Mouse (Mus musculus): ENCODE measurements around the gene Zfp865. TPM values are rescaled to one million over a fixed set of nuclear protein-coding genes. Genes with fewer than 3 reads are reported as not detected.
"Not testable (repeated sequence)": the region's sequence is repeated elsewhere in the genome, so short reads cannot be mapped to it uniquely, and the experiment has no call there.

The Zfp865 gene
- total RNA-seq, 2 experiments from 2014 or later = 12.6 to 13.4 TPM

- intact Hi-C loops (cut with DNase I; ENCODE audit: low total_unique reads) = loop anchor here (5.0 kb wide), 1 partner anchor 38 kb away; the partner anchor contains the start of gene Zfp580
- DNase-seq = peak; percentile 95
Measured at GRCm38 (mm10) chr7:5014251-5015117, 5.7 kb upstream of the Zfp865 start, which contains the start of the genes Zfp524 and Fiz1. Gene Zfp524, plus strand, starts transcription at chr7:5014415. Gene Fiz1, minus strand, starts transcription at chr7:5014697.

- intact Hi-C loops (cut with DNase I; ENCODE audit: low total_unique reads) = loop anchor here (5.0 kb wide), 1 partner anchor 37 kb away; the partner anchor contains the start of gene Zfp580
- DNase-seq = peak; percentile 96
Measured at GRCm38 (mm10) chr7:5015118-5016001, 4.8 kb upstream of the Zfp865 start, which contains the start of gene Gm44973. Gene Gm44973, plus strand, starts transcription at chr7:5015496.

- no peak for DNase-seq
- intact Hi-C loops (cut with DNase I; ENCODE audit: low total_unique reads) = loop anchor here (5.0 kb wide), 1 partner anchor 36 kb away; the partner anchor contains the start of gene Zfp580
Measured at GRCm38 (mm10) chr7:5016057-5016456, 4.1 kb upstream of the Zfp865 start.

- no peak for DNase-seq
- intact Hi-C loops (cut with DNase I; ENCODE audit: low total_unique reads) = loop anchor here (5.0 kb wide), 1 partner anchor 35 kb away; the partner anchor contains the start of gene Zfp580
Measured at GRCm38 (mm10) chr7:5016920-5017319, 3.3 kb upstream of the Zfp865 start.

GRCm38 (mm10) chr7:5017352-5017751 lies 2.8 kb upstream of the Zfp865 start:
- intact Hi-C loops (cut with DNase I; ENCODE audit: low total_unique reads) = loop anchor here (5.0 kb wide), 1 partner anchor 35 kb away; the partner anchor contains the start of gene Zfp580
- peak; percentile 41 for DNase-seq

- intact Hi-C loops (cut with DNase I; ENCODE audit: low total_unique reads) = loop anchor here (5.0 kb wide), 1 partner anchor 34 kb away; the partner anchor contains the start of gene Zfp580
- no peak for DNase-seq
Measured at GRCm38 (mm10) chr7:5017931-5018330, 2.2 kb upstream of the Zfp865 start.

GRCm38 (mm10) chr7:5019576-5019975 lies 600 bp upstream of the Zfp865 start:
- DNase-seq = not testable (repeated sequence)
- intact Hi-C loops (cut with DNase I; ENCODE audit: low total_unique reads) = loop anchor here (5.0 kb wide), 1 partner anchor 33 kb away; the partner anchor contains the start of gene Zfp580

GRCm38 (mm10) chr7:5020685-5021084 lies 509 bp downstream of the Zfp865 start:
- intact Hi-C loops (cut with DNase I; ENCODE audit: low total_unique reads) = no loop called here
- no peak for DNase-seq

GRCm38 (mm10) chr7:5021197-5021596 lies 1.0 kb downstream of the Zfp865 start:
- DNase-seq = no peak
- intact Hi-C loops (cut with DNase I; ENCODE audit: low total_unique reads) = no loop called here

GRCm38 (mm10) chr7:5029543-5029942 lies 9.4 kb downstream of the Zfp865 start:
- intact Hi-C loops (cut with DNase I; ENCODE audit: low total_unique reads) = no loop called here

GRCm38 (mm10) chr7:5029946-5030345 lies 9.8 kb downstream of the Zfp865 start:
- no peak for DNase-seq
- intact Hi-C loops (cut with DNase I; ENCODE audit: low total_unique reads) = no loop called here

More at GRCm38 (mm10) chr7:5029543-5029942, 9.4 kb downstream of the Zfp865 start:
- DNase-seq = no peak

- intact Hi-C loops (cut with DNase I; ENCODE audit: low total_unique reads) = no loop called here
- no peak for DNase-seq
Measured at GRCm38 (mm10) chr7:5030554-5031275, 10.5 kb downstream of the Zfp865 start.

- intact Hi-C loops (cut with DNase I; ENCODE audit: low total_unique reads) = no loop called here
- DNase-seq = no peak
Measured at GRCm38 (mm10) chr7:5031496-5031895, 11.3 kb downstream of the Zfp865 start.

- no peak for DNase-seq
- intact Hi-C loops (cut with DNase I; ENCODE audit: low total_unique reads) = no loop called here
Measured at GRCm38 (mm10) chr7:5033818-5034217, 13.6 kb downstream of the Zfp865 start, which contains the start of gene 4632433K11Rik. Gene 4632433K11Rik, plus strand, starts transcription at chr7:5034118.

- intact Hi-C loops (cut with DNase I; ENCODE audit: low total_unique reads) = no loop called here
- DNase-seq = no peak
Measured at GRCm38 (mm10) chr7:5035628-5036027, 15.5 kb downstream of the Zfp865 start.

- intact Hi-C loops (cut with DNase I; ENCODE audit: low total_unique reads) = no loop called here
- DNase-seq = no peak
Measured at GRCm38 (mm10) chr7:5036136-5036535, 16.0 kb downstream of the Zfp865 start.

GRCm38 (mm10) chr7:5037026-5037425 lies 16.9 kb downstream of the Zfp865 start:
- intact Hi-C loops (cut with DNase I; ENCODE audit: low total_unique reads) = no loop called here
- DNase-seq = no peak

GRCm38 (mm10) chr7:5037467-5037866 lies 17.3 kb downstream of the Zfp865 start:
- no peak for DNase-seq
- intact Hi-C loops (cut with DNase I; ENCODE audit: low total_unique reads) = no loop called here
